Mouse (Mus musculus) midbrain, embryonic 10.5 days (tissue): ENCODE results near the gene Ankrd9. TPM values are rescaled to one million over a fixed set of nuclear protein-coding genes. Genes with fewer than 3 reads are reported as not detected.

ENCODE experiments used
- DNase-seq: peaks from one replicate; pipeline ENCODE4 v3.0.0-alpha.2; 2017; ENCODE audit warnings: low spot score
- H3K27ac ChIP-seq: fragments of 300-500 bp; sonication (generic); replicated peaks from 2 replicates; pipeline ENCODE4 v1.5.1; 2016; ENCODE audit warnings: mild to moderate bottlenecking
- H3K27me3 ChIP-seq: fragments of 300-500 bp; sonication (generic); 2 replicates; pipeline ENCODE4 v1.6.1; 2016; ENCODE audit warnings: low read depth, mild to moderate bottlenecking; ENCODE audit not compliant: poor library complexity, severe bottlenecking
- H3K36me3 ChIP-seq: fragments of 300-500 bp; sonication (generic); 2 replicates; pipeline ENCODE4 v1.6.1; 2016; ENCODE audit warnings: mild to moderate bottlenecking, moderate library complexity
- H3K4me1 ChIP-seq: fragments of 300-500 bp; sonication (generic); 2 replicates; pipeline ENCODE4 v1.6.1; 2016
- H3K4me3 ChIP-seq: fragments of 300-500 bp; sonication (generic); 2 replicates; pipeline ENCODE4 v1.5.1; 2016; ENCODE audit warnings: mild to moderate bottlenecking, moderate library complexity
- H3K9me3 ChIP-seq: fragments of 300-500 bp; sonication (generic); replicated peaks from 2 replicates; pipeline ENCODE4 v1.6.1; 2016; ENCODE audit warnings: mild to moderate bottlenecking
- WGBS: fragments of 180-500 bp; shearing (Covaris S2); methylation state at CpG from one replicate; pipeline ENCODE4 v1.1.7; 2016; 5-methylcytosine and 5-hydroxymethylcytosine counted together
- polyA plus RNA-seq: library from polyadenylated mRNA; unstranded; fragments of >200 nt; fragmentation: Nextera tagmentation; extraction: Ambion mirVana; gene quantifications from 2 replicates; pipeline ENCODE4 v1.2.1, GENCODE M21; 2016

The Ankrd9 gene
- polyA plus RNA-seq, 1 experiment from 2014 or later, result 19.4 TPM

DNA sequence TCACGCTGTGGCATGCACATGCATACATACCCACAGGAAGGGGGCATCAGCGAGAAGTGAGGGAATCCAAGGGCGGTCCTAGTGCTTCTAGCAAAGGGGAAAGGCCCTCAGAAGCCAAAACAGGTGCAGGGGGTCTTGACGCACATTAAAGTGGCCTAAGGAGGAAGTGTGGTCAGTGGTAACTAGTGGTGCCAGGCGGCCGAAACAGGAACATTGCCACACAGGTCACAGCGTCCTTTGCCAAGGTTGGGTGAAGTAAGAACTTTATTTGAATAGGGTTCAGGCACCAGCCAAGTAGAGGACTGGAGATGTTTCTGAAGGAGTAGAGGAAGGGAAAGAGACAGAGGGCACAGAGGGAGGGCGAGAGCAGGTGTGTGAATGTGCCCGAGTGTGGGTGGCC is 6.3 kb upstream of the Ankrd9 start:
- Histone ChIP-seq H3K27me3 (peaks cover 5% of the 10 kb centered on the region), H3K9me3 (no peaks in the 10 kb centered on the region), H3K4me3 (no peak overlapping the region), H3K4me1 (0 out of 2 replicates have a peak, but pooled peaks cover 4% of the 10 kb centered on the region), H3K27ac (peak overlapping the region; percentile 28; the same call in 1 of the 2 replicates), H3K36me3 (no peaks in the 10 kb centered on the region)
- WGBS, result 84% methylated on average over 9 of the region's 9 CpGs
- DNase-seq, result no peak

DNA sequence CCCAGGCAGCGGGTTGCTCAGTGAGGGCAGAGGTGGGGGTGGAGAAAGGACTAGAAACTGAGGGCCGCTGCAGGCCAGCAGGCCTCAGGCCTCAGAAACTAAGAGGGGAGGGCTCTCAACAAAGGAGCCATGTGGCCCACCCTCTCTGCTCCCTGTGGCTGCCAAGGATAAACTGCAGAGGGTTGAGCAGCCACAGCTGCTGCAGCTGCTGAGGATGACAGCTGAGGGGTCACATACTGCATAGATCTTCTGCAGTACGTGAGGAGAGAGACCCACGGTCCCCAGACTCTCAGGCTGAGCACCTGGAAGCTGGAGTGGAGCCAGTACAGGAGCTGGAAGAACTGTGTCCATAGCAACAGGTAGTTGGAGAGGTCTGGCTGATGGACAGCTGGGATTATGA is 5.8 kb upstream of the Ankrd9 start:
- H3K27ac ChIP-seq, result peak overlapping the region; percentile 28
- no peaks in the 10 kb centered on the region for H3K36me3 ChIP-seq
- H3K27me3 ChIP-seq, result peaks cover 8% of the 10 kb centered on the region
- no peak overlapping the region for H3K4me3 ChIP-seq
- WGBS, result 82% methylated on average over 4 of the region's 4 CpGs
- H3K4me1 ChIP-seq, result peaks cover 5% of the 10 kb centered on the region
- H3K9me3 ChIP-seq, result no peaks in the 10 kb centered on the region
- DNase-seq, result no peak

DNA sequence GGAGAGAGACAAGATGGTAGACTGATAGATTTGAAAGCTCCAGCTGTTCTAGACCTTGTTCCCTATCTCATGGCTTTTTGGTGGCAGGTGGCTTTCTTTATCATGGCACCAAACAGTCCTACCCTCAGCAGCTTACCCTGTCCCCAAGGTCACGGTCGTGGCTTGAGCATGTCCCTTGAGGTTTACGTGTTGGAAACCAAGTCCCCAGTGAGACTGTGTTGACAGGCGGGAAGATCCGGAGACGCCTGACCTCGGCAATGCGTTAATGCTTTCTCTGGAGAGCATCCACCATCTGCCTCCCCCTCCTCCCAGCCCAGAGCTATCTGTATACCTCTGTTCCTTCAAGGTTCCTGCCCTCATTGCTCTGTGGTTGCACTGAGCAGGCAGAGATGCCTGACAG is 4.9 kb upstream of the Ankrd9 start:
- 90% methylated on average over 8 of the region's 8 CpGs for WGBS
- Histone ChIP-seq H3K4me1 (peaks cover 11% of the 10 kb centered on the region), H3K4me3 (no peak overlapping the region), H3K27ac (0 out of 2 replicates have a peak overlapping the region, but pooled peaks have one; percentile 15), H3K9me3 (no peaks in the 10 kb centered on the region), H3K36me3 (no peaks in the 10 kb centered on the region), H3K27me3 (peaks cover 8% of the 10 kb centered on the region)
- DNase-seq, result no peak

DNA sequence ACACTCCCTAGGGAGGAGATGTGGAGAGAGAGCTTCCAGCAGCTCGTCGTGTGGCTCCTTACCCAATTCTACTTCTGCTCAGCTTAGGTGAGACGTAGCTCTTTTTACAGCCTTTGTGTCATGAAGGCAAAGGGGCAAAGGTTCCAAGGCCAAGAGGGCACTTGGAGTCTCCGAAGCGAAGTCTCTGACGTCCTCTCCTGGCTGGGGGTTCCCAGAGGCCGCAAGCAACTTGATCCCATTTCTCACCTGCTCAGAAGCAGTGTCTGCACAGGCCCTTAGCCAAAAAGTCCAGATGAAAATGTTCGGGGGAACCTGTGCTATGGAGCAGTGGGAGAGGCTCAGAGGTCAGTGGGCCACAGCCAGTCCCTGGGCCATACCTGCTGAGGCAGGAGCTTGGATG is 4.2 kb upstream of the Ankrd9 start:
- no peak overlapping the region for H3K27ac ChIP-seq
- peaks cover 8% of the 10 kb centered on the region for H3K27me3 ChIP-seq
- no peak overlapping the region for H3K4me3 ChIP-seq
- no peaks in the 10 kb centered on the region for H3K9me3 ChIP-seq
- WGBS, result 84% methylated on average over 8 of the region's 8 CpGs
- H3K4me1 ChIP-seq, result peaks cover 17% of the 10 kb centered on the region
- DNase-seq, result no peak
- no peaks in the 10 kb centered on the region for H3K36me3 ChIP-seq

DNA sequence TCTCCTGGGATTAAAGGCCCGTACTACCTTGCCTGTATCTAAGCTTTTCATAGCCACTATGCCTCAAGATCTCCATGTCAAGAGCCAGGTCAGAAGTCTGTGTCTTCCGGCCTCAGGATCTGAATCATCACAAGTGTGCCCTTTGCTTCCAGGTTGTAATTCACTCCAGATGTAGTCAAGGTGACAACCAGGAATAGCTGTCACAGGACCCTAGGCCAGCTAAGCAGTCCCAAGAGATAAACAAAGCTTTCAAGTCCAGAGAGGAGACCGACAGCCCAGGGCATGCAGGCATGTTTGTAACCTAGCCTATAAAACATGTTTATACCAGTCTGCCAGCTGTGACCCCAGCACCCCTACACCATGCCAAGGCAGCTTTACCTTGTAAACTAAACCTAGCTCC is 2.9 kb upstream of the Ankrd9 start:
- Histone ChIP-seq H3K4me3 (no peak overlapping the region), H3K27me3 (peaks cover 8% of the 10 kb centered on the region), H3K4me1 (peaks cover 29% of the 10 kb centered on the region), H3K9me3 (no peaks in the 10 kb centered on the region), H3K27ac (no peak overlapping the region), H3K36me3 (peaks cover 8% of the 10 kb centered on the region)
- no peak for DNase-seq
- WGBS, result 85% methylated on average over 3 of the region's 3 CpGs

DNA sequence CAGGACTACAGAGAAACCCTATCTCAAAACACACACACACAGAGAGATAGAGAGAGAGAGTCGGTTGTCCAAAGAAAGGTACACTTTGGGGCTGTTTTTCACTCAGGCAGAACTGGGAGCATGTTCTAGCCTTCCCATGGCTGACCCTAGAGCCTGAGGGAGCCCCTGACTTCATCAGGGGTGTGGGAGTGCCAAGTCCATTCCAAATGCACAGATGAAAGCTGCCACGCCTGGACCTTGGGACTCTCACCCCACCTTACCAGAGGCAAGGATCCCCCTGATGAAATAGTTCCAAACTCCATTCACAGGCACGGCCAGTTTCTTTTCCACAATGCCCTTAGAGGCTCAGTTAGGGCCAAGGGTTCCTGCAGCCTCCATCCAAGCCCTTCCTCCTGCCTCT is 968 bp upstream of the Ankrd9 start:
- no peak for DNase-seq
- Histone ChIP-seq H3K27me3 (peaks cover 8% of the 10 kb centered on the region), H3K9me3 (no peaks in the 10 kb centered on the region), H3K36me3 (peaks cover 28% of the 10 kb centered on the region), H3K4me3 (peak overlapping the region; percentile 93; the same call in 1 of the 2 replicates), H3K27ac (peak overlapping the region; percentile 94; the same call in 1 of the 2 replicates), H3K4me1 (peaks cover 34% of the 10 kb centered on the region)
- 92% methylated on average over 3 of the region's 3 CpGs for WGBS

DNA sequence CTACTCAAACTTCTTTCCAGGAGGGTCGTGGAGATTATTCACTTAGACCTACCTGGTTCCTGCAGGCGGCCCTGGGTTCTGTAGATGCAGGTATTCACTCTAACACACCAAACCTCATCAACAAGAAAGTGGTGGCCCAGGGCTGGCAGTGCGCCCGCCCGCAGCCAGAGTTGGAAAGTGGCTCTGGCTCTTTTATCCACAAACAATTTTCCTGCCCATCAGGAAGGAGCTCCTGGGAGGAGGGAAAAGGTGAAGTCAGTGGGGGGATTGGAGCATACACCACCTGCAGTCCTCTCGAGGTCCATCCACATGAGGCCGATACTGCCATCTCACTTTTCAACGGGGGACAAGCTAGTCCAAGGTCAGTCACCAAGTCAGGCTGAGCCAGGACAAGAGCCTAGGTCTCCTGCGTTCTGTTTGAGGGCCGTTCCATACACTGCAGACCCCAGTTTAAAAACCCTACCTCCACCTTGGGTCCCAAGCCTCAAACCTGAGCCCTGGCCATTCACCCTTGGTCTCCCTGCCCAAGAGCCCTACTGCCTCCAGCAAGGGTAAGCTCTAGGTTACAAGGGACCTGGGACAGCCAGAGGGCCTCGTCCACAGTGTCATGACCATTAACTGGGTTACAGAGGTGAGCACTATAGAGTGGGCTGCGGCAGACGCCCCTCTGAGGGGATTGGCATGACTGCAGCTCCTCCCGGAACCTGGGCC is 789 bp downstream of the Ankrd9 start:
- H3K9me3 ChIP-seq, result no peaks in the 10 kb centered on the region
- peaks cover 45% of the 10 kb centered on the region for H3K36me3 ChIP-seq
- peaks cover 30% of the 10 kb centered on the region for H3K4me1 ChIP-seq
- peak overlapping the region; percentile 93 for H3K4me3 ChIP-seq
- peaks cover 8% of the 10 kb centered on the region for H3K27me3 ChIP-seq
- H3K27ac ChIP-seq, result peak overlapping the region; percentile 94
- DNase-seq, result peak; percentile 25
- WGBS, result 46% methylated on average over 14 of the region's 14 CpGs

DNA sequence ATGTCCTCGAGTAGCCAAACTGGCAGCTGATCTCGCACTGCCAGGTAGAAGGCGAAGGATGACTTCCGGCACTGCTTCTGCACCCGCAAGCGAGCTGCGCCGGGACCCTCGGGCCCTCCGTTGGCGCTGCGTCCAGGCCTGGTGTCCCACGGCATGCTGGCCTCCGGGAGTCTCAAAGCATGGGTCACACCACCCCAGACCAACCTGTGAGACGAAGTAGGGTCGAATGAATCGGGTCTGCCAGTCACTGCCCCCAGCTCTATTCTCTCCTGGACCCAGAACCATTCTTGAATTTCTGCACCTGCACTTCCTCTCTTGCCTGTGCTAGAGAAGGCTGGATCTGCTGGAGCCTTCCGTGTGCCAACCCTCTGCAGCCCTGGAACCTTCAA is 1.5 kb downstream of the Ankrd9 start:
- 92% methylated on average over 18 of the region's 18 CpGs for WGBS
- H3K27ac ChIP-seq, result no peak overlapping the region

DNA sequence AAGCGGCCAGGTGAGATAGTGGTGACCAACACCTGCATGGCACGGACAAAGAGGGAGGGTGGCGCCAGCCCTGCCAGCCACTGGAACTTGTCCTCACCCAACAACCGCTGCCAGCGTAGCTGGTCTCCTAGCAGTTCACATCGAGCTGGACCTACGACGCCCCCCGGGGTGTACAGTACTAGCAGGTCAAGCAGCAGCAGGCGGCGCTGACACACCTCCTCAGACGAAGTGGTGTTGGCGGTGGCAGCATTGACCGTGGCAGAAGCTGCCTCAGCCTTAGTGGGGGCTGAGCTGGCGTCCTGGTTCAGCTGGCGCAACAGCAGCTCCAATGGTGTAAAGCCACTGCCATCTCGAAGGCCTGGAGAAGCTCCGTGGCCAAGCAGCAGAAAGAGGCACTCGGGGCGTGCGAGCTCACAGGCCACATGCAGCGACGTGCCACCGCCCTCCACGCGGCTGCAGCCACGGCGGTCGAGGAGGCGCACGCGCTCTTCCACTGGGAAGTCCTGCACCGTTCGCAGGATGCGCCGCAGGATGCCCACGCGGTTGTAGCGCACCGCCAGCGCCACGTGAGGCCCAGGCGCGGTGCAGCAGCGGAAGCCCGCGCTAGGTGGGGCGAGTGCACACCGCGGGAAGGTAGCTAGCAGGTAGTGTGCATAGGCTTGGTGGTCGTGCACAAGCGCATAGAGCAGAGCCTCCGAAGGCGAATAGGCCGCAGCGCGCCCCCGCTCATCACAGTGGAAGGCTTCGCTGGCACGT is 2.1 kb downstream of the Ankrd9 start:
- Histone ChIP-seq H3K9me3 (no peaks in the 10 kb centered on the region), H3K27ac (no peak overlapping the region), H3K4me3 (0 out of 2 replicates have a peak overlapping the region, but pooled peaks have one; percentile 11), H3K36me3 (peaks cover 55% of the 10 kb centered on the region), H3K27me3 (peaks cover 8% of the 10 kb centered on the region), H3K4me1 (peaks cover 30% of the 10 kb centered on the region)
- 91% methylated on average over 60 of the region's 60 CpGs for WGBS
- no peak for DNase-seq

More for the DNA sequence above, 1.5 kb downstream of the Ankrd9 start:
- Histone ChIP-seq H3K9me3 (no peaks in the 10 kb centered on the region), H3K36me3 (peaks cover 51% of the 10 kb centered on the region), H3K27me3 (peaks cover 8% of the 10 kb centered on the region), H3K4me3 (peak overlapping the region; percentile 93), H3K4me1 (peaks cover 30% of the 10 kb centered on the region)
- DNase-seq, result no peak

DNA sequence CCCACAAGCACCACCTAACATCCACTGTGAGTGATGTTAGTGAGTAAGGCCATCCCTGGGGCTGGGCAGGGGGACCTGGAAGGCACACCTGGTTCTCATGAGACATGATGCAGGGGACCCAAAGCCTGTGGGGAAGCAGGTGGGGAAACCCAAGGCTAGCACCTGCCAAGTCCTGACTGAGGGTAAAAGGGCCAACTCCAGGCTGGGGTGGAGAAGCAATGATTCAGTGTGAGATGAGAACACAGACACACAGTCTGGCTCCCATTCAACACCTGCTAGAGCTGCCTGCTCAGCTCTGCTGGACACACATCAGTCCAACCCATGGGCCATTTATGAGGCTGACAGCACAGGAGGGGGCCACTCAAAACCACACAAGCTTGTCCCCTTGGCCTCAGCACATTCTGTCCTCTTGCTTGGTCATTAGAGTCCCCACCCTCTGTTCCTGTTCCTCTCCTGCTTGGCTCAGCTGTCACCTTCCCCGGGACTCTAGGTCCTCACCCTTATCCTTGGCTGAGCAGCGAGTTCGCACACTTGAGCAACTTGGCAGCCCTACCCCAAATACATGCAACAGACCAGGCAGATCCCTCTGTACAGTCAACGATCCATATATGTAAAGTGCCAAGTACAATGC is 2.9 kb downstream of the Ankrd9 start:
- peaks cover 30% of the 10 kb centered on the region for H3K4me1 ChIP-seq
- peaks cover 8% of the 10 kb centered on the region for H3K27me3 ChIP-seq
- WGBS, result 92% methylated on average over 4 of the region's 4 CpGs
- no peak overlapping the region for H3K27ac ChIP-seq
- H3K9me3 ChIP-seq, result no peaks in the 10 kb centered on the region
- DNase-seq, result no peak
- 0 out of 2 replicates have a peak overlapping the region, but pooled peaks have one; percentile 3 for H3K4me3 ChIP-seq
- peaks cover 58% of the 10 kb centered on the region for H3K36me3 ChIP-seq

DNA sequence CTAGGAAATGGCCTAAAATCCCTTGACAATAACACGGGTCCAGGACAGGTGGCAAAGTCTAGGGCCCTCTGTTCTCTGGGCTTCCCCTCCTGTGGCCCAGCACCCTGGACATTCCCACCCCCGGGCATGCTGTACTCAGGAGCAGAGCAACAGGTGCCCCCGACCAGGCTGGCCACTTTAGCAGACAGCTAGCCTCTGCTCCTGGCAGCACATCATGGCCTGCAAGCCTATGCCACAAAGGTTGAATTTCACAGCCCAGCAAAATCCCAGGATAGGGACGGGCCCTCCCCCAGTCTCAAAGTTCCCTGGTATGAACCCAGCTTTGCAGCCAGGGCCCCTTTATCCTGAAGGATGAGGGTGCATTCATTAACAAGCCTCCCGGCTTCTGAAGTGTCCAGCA is 3.5 kb downstream of the Ankrd9 start:
- peaks cover 30% of the 10 kb centered on the region for H3K4me1 ChIP-seq
- H3K27ac ChIP-seq, result no peak overlapping the region
- H3K36me3 ChIP-seq, result peaks cover 64% of the 10 kb centered on the region
- DNase-seq, result no peak
- peaks cover 6% of the 10 kb centered on the region for H3K27me3 ChIP-seq
- no peaks in the 10 kb centered on the region for H3K9me3 ChIP-seq
- 89% methylated on average over 5 of the region's 5 CpGs for WGBS
- 0 out of 2 replicates have a peak overlapping the region, but pooled peaks have one; percentile 3 for H3K4me3 ChIP-seq

DNA sequence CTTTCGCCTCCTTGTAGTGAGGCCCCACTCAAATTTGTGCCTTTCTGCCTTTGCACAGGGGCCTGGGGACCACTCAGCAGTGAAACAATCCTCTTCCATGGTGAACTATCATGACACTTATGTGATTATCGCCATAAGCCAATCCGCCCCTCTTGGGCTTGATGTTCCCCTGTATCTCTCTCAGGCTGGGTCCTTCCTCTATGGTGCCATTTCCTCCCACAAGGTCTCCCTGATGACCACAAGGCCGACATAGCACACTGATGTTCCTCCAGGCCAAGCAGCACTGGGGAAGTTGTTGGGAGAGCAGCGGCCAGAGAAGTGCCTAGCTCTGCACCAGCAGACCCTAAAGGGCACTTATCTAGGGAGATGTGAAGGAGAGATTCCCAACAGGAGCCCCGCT is 4.1 kb downstream of the Ankrd9 start:
- no peak for DNase-seq
- H3K9me3 ChIP-seq, result no peaks in the 10 kb centered on the region
- 86% methylated on average over 6 of the region's 6 CpGs for WGBS
- no peak overlapping the region for H3K4me3 ChIP-seq
- H3K27ac ChIP-seq, result no peak overlapping the region
- no peaks in the 10 kb centered on the region for H3K27me3 ChIP-seq
- peaks cover 30% of the 10 kb centered on the region for H3K4me1 ChIP-seq
- peaks cover 70% of the 10 kb centered on the region for H3K36me3 ChIP-seq
